Mouse (Mus musculus) ovary, postnatal 14 days (tissue): Measurements from ENCODE around the gene Pik3r3.

ENCODE experiments used
- DNase-seq: peaks from one replicate; pipeline ENCODE4 v3.0.0; 2022; ENCODE audit warnings: low spot score

Pik3r3 gene

DNA sequence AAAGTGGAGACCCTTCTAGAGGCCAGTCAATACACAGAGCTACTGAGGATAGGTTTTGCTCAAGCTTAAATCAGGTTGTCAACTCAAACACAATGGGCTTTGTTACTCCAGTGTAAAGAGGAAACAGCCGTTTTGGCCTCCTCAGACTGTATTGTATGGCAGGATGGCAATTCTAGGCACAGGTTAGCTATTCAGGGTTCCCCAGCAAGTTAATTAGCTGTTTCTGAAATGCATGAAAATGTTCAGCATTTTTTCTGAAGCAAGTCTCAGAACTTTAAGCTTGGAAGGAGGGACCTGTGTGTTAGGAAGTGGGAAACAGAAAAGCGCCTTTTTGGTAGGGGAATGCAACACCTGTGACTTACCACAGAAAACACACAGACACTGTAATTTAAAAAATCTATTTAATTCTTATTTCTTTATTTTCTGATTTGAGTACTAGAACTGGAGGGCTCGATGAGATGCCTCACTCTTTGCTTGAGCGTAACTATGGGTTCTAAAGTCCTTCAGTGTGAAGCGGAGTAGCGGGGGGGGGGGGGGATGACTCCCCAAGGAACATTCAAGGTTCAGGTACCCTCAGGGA, 1.3 kb upstream of the Pik3r3 start:
- no peak for DNase-seq

DNA sequence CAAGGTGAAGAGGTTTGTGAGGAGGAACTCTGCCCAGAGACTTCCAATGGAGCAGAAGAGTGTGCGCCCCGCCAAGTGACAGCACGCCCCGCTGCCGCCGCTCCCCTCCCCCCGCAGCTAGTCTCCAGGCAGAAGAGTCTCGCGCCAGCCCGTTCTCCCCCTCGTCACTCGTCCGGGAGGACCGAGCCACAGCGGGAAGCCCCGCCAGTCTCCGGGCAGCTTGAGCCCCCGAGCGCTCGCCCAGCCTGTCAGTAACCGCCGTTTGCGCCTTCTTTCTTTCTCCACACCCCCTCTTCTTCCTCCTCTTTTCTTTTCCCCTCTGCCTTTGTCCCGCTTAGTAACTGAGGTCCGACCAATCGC, 658 bp upstream of the Pik3r3 start:
- DNase-seq: no peak

DNA sequence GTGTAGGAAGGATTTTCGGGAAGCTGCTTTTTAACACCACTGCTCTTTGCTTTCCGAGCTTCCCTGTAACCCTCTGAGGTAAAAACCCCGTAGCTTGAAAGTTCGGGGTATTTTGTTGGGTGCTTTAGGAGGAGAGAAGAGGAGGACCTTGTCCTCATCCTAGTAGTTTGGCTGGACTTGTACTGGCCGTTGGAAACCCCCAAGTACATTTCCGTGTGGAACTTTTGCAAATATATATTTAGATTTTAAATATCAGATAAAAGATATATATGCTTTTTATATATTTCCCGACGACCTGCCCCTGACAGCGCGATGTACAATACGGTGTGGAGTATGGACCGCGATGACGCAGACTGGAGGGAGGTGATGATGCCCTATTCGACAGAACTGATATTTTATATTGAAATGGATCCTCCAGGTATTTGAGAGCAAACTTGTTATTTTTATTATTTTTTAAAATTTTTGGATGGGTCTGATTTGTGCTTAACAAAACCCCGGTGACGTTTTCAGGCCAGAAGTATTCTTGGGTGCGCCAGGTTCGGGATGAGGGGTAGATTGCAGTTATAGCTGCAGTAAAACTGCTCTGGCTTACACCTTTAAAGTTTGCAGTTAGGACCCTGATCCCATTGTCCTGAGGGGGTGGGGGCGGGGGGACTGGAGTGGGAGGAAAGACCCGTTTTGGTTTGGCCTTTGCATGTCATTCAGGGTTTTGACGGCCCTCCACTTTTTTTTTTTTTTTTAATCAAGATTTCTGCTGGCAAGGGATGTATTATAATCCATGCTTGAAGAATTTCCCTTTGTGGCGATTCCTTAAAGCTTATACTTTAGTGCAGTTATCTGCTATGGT, 801 bp downstream of the Pik3r3 start:
- DNase-seq: no peak

DNA sequence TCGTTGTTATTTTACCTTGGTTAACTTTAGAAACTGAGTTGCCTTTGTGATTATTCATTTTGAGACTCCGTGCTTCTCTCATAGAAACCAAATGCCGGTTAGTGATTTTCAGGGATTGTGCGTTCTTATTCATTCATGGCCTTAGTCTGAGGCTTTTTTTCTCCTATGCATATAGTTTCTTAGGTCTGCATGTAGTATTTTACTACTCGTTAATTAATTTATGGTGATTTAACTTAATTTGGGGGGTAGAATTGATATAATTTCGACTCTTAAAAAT, 1.4 kb downstream of the Pik3r3 start:
- DNase-seq: no peak

DNA sequence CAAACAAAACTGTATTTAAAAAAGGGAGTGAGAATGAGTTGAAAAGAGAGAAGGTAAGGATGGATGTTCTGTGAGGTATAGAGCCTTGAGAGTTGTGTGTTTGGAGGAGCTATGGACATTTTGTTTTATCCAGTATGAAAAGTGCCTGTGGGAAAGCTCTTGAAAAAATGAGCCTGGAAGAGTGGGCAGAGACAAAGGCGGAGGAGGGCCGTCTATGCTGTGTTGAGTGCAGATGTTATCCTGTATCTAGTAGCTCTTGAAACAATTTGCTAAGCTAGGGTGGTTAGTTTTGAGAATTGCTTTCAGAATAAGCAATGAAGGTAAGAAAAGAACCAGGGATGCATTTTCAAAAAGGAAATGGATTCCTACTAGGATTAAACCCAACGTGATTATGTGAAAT, 22.0 kb downstream of the Pik3r3 start:
- no peak for DNase-seq

DNA sequence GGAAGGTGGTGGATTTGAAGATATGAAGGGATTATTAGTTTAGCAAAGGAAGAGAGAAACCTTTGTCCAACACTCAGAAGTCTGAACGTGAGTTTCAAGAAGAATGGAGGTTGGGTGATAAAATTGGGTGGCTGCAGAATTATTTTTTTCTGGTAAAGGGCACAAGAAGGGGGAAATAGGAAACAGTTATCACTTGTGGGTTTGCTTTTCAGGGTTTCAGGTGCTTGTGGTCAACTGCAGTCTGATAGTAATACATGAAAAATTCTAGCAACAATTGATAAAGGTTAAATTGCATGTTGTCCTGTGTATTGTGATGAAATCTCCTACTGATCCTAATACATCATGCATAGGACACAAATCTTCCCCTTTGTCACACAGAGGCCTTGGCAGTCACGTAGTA, 22.8 kb downstream of the Pik3r3 start:
- DNase-seq: no peak

DNA sequence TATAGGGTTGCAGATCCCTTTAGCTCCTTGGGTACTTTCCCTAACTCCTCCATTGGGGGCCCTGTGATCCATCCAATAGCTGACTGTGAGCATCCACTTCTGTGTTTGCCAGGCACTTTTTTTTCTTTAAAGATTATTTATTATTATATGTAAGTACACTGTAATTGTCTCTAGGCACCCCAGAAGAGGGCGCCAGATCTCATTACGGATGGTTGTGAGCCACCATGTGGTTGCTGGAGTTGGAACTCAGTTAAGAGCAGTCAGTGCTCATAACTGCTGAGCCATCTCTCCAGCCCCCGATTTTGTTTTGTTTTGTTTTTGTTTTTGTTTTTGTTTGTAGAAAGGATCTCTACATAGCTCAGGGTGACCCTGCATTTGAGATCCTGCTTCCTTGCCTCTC, 24.5 kb downstream of the Pik3r3 start:
- DNase-seq: peak; percentile 22

DNA sequence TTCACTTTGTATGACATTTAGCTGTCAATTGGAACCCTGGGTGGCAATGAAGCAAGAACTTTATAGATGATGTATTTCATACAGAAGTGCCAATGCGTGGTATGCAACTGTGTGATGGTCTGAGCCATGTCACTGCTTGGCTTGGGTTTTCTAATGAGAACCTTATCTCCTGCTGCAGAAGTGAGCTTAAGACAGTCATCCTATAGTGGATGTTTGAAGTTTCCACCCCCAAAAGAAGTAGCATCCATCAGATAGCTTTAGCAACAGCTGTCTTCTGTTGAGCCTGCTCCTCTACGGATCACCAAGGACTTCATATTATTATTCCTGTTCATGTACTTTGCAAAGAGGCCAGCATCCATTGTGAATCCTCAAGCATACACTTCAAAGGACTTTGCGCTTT, 28.6 kb downstream of the Pik3r3 start:
- no peak for DNase-seq

DNA sequence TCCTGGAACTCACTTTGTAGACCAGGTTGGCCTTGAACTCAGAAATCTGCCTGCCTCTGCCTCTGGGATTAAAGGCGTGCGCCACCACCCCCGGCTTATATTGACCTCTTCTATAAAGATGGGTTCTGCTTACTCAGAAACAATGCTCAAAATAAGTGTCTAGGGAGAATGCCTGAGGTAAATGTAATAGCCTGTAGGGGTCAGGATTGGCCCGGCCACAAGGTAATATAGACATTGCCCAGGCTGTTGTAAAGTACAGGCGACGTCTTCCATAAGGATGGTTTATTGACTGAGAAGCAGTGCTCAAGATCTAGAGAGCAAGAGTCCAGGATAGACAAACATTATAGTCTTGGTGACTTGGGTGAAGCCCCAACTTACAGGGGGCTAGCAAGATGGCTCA, 46.8 kb downstream of the Pik3r3 start:
- no peak for DNase-seq

DNA sequence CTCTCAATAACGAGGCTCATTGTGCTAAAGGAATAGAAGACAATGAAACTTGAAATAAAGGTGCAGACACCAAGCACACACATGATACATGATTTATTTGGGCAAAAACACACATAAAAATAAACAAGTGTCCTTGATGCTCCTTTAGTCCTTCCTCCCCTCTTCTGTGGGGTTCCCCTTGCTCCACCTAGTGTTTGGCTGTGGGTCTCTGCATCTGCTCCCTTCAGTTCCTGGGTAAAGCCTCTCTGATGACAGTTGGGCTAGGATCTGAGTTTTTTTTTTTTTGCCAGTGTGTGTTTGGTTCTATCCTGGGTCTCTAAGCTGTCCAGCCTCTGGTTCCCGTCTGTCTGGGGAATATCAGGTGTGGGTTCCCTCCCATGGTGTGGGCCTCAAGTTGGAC, 60.8 kb downstream of the Pik3r3 start:
- DNase-seq: no peak

DNA sequence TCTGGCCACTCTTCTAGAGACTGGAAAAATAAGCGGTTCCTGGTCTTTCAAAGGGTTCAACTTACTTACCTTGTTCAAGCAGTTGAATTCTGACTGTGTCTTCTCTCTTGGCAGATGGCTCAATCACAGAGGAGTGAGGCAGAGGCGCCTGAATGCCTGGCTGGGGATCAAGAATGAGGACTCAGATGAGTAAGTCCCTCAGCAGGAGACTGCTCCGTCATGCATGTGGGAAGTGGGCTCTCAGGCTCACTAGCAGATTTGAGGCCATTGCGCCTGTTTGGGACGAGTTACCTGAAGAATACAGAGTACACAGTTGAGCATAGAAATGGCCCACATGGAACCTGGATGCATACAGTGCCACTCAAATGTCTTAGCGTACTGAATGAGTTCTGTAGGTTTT, 70.1 kb downstream of the Pik3r3 start:
- no peak for DNase-seq

DNA sequence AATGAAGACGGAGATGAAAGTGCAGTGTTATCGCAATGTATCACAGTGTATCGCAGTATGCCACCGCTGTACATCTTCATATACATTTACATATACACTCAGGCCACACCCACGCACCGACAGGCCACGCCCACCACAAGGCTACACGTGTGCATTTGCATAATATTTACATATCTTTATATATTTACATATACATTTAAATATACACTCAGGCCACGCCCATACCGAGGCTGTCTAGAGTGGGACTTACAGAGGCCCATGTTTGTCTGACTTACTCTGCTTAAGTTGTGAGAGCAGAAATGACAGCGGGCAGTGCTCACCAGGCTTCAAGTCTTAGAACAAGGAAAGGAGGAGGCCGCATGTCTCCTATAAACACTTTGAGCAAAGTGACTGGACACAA, 71.9 kb downstream of the Pik3r3 start:
- DNase-seq: no peak

DNA sequence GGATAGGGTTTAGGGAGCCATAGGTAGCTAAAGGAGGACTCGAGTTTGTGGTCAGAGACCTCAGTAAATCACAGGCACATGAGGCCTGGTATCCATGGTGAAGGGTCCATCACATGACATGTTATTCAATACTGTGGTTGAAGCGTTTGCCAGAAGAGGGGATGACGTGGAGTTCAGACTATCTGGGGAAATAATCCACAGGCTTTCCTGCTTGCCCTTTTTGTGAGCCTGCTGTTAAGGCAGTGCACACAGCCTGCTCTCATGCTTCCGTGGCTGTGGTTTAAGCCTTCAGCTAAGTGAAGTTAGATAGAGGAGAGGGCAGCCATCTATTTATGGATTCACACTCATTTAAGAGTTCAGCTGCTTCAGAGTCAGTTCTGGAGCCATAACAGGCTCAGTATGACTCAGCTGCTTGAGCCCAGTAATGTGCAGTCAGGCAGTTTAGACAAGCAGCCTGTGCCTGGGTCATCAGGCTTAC, 79.5 kb downstream of the Pik3r3 start:
- no peak for DNase-seq

DNA sequence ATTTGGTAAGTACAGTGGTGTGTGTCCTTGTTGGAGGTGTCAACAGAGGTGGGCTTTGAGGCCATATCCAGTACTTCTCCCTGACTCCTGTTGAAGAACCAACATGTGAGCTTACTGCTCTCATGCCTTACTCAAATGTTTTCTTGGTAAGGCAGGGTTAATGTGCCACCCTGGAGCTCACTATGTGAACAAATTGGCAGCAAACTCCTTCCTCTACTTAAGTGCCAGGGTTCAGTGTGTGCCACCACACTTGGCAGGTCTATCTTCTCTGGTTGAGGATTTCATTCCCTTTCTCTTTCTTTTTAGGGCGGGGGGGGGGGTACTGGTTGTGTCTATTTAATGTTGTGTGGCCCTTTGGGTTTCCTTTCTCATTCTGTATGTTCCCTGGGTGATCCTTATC, 83.1 kb downstream of the Pik3r3 start:
- no peak for DNase-seq

DNA sequence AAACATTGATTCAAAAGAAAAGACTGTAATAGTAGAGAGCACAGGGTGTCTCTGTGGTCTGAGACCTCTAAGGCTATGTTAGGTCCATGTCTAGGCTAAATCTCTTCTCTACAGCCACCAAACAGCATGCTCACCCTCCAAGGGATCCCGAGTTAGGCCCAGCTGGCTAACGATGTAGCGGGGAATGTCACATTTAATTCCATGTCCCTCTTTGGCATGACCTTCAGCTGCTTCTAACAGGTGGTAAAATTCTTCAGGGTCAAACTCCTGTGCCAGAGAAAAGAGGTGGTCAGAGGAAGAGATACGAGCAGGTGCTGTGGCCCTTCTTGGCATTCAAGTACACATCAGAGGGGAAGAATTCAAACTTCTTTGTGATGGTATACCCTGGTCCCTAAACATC, 96.2 kb downstream of the Pik3r3 start:
- DNase-seq: no peak

DNA sequence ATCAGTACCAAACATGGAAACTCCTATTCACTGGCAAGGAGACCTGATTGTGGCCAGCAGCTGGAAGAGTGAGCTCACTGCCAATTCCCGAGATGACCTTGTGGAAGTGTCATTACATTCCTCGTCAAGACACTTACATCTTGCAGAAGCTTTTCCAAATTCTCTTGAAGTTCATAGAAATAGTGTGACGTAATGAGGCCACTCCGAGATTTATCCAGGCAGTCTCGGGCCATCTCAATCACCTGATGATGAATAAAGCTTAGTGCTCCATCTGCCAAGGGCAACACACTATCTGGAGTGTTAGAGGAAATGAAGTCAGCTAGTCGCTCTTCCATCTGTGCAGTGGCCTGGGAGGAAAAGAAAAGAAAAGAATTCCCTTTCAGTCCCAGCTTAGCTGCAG, 100.7 kb downstream of the Pik3r3 start:
- no peak for DNase-seq

DNA sequence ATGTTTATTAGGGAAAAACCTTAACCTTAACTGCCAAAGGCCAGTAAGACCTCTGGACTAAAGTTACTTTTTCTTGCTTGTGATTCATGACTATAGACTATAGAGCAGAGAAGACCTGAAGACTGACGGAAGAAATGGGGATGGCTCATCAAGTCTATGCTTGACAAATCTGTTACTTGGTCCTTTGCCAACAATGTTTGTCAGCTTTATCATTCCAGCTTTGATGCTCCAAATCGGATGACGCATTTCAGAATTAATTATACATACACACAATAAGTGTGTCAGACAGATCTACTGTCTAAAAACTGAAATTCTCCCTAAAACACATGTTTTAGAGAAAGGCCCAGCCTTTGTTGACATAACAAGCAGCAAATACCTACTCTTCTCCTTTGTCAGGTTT, 107.8 kb downstream of the Pik3r3 start:
- no peak for DNase-seq

DNA sequence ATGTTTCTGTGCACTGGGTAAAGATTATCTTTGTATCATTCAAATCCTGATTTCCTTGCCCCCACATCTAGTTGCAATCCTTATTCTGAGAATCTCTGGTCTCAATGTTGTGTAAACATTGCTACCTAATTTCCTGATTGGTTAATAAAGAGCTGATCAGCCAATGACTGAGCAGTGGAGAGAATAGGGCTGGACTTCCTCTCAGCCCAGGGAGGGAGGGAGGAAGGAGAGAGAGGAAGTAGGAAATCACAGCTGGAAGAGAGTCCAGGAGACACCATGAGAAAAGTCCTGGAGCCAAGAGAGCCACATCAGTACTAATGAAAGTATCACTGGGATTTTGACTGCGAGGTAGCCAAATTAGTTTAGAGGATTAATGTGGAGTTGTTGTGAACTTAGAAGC, 114.9 kb downstream of the Pik3r3 start:
- DNase-seq: no peak

DNA sequence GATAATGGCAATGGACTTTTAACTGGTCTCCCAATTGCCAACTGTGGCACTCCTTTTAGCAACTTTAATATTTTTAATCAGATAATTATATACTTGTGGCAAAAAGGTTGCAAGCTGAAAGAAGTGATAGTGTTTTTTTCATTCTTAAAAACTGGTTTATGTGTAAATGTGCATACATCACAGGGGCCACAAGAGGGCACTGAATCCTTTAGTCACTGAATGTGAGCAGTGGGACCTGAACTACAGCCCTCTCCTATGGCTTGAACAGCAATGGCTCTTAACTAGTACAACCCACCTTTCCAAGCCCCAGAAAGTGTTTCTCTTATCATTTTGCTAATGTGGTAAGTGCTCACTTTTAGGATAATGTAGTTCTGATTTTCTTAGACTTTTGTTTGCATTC, 120.7 kb downstream of the Pik3r3 start:
- DNase-seq: peak; percentile 55

DNA sequence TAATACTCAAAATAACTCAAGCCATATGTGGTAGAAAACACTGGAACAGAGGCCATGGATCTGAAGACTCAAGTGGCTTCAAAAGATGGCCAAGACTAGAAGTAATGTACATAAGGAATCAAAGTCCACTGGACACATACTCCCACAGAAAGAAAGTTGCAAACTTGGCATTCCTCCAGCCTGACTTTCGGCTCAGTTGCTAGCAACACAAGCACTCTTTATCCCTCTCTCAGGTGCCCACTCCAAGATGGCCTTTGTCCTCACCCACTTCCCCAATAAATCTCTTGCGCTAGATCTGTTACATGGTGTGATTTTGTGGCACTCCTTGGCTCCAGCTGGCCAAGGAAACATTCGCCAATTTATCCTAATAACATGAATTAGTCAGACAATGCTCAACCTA, 131.1 kb downstream of the Pik3r3 start:
- DNase-seq: no peak
